Mouse (Mus musculus): Measurements from ENCODE around the gene Tmcc1.
"Not testable (repeated sequence)": the region's sequence is repeated elsewhere in the genome, so short reads cannot be mapped to it uniquely, and the experiment has no call there.

DNA sequence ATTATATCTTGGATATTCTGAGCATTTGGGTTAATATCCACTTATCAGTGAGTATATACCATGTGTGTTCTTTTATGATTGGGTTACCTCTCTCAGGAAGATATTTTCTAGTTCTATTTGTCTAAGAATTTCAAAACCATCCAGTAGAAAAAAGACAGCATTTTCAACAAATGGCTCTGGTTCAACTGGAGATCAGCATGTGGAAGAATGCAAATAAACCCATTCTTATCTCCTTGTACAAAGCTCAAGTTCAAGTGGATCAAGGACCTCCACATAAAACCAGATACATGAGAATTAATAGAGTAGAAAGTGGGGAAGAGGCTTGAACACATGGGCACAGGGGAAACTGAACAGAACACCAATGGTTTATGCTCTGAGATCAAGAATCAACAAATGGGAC is 133.7 kb downstream of the Tmcc1 start:
- TF ChIP-seq POLR2A (IDR thresholded peaks at IDR 0.05; ENCODE audit: insufficient read depth, low read length); EP300 (IDR thresholded peaks at IDR 0.05; ENCODE audit: insufficient read depth, low read depth, low read length): not testable (repeated sequence)
